Mouse (Mus musculus) C2C12 (cell line): Measurements from ENCODE around the gene Faim. TPM values are rescaled to one million over a fixed set of nuclear protein-coding genes. Genes with fewer than 3 reads are reported as not detected.

Source experiments
- H3K27me3 ChIP-seq: one replicate; pipeline ENCODE4 v1.6.1; 2011; ENCODE audit not compliant: control insufficient read depth, insufficient read depth, insufficient read length
- H3K36me3 ChIP-seq: one replicate; pipeline ENCODE4 v1.6.1; 2011; ENCODE audit not compliant: control insufficient read depth, insufficient read depth
- H3K4me3 ChIP-seq: one replicate; pipeline ENCODE4 v1.5.1; 2011; ENCODE audit warnings: mild to moderate bottlenecking, control low read depth; ENCODE audit not compliant: poor library complexity, insufficient read depth, severe bottlenecking
- H3K79me2 ChIP-seq: one replicate; pipeline ENCODE4 v1.6.1; 2011; ENCODE audit not compliant: control insufficient read depth, insufficient read depth
- H3K79me3 ChIP-seq: one replicate; pipeline ENCODE4 v1.6.1; 2011; ENCODE audit warnings: low read depth, control low read depth
- H3ac ChIP-seq: one replicate; pipeline ENCODE3; 2011; ENCODE audit warnings: low read depth; ENCODE audit not compliant: control insufficient read depth, insufficient read length
- CEBPB ChIP-seq: IDR thresholded peaks from one replicate; pipeline ENCODE4 v1.6.1; 2011; ENCODE audit warnings: low read depth, mild to moderate bottlenecking, control low read depth, moderate library complexity
- CTCF ChIP-seq: IDR thresholded peaks from one replicate; pipeline ENCODE4 v1.5.1; 2011; ENCODE audit not compliant: control insufficient read depth, insufficient read depth, insufficient read length
- FOSL1 ChIP-seq: IDR thresholded peaks from one replicate; pipeline ENCODE4 v1.8.0; 2011; ENCODE audit warnings: mild to moderate bottlenecking, low read length; ENCODE audit not compliant: poor library complexity, insufficient read depth, severe bottlenecking
- MAX ChIP-seq: IDR thresholded peaks from one replicate; pipeline ENCODE4 v1.6.1; 2011; ENCODE audit warnings: mild to moderate bottlenecking, control low read depth
- MYOD1 ChIP-seq: IDR thresholded peaks from one replicate; pipeline ENCODE4 v1.6.1; 2011; ENCODE audit warnings: low read depth; ENCODE audit not compliant: control insufficient read depth, insufficient read length
- MYOG ChIP-seq: IDR thresholded peaks from one replicate; pipeline ENCODE4 v1.6.1; 2011; ENCODE audit not compliant: control insufficient read depth, insufficient read length; ENCODE audit errors: extremely low read depth
- USF1 ChIP-seq: IDR thresholded peaks from one replicate; pipeline ENCODE4 v1.6.1; 2011; ENCODE audit warnings: low read depth, mild to moderate bottlenecking, control low read depth, moderate library complexity
- polyA plus RNA-seq: library from polyadenylated mRNA; unstranded; fragments of >200 nt; fragmentation: generic; extraction: Trizol; gene quantifications from one replicate; pipeline ENCODE4 v1.2.1, GENCODE M21; 2012; ENCODE audit warnings: missing spikeins

The Faim gene
- polyA plus RNA-seq, 1 experiment, result 22.1 TPM

DNA sequence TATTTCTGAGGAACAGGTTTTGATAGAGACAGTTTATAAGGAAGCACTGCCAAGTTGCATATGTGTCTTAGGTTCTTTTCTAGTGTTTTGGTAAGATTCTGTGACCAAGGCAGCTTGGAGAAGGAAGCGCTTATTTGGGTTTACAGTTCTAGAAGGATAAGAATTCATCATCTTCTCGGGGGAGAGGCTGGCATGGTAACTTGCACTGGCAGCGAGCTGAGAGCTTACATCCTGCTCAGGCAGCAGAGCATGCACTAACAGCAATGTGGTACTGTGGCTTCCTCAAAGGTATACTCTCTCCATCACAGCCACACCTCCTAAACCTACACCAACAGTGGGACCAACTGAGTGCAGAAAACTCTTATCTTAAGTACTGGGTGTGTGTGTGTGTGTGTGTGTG is 30.6 kb downstream of the Faim start:
- TF ChIP-seq USF1 (no peak), FOSL1 (no peak), CEBPB (no peak), MYOG (no peak), MYOD1 (no peak), CTCF (no peak)
- H3ac ChIP-seq, result no peak overlapping the region
- no peaks in the 10 kb centered on the region for H3K79me2 ChIP-seq
- no peaks in the 10 kb centered on the region for H3K36me3 ChIP-seq
- peaks cover 11% of the 10 kb centered on the region for H3K27me3 ChIP-seq
- H3K79me3 ChIP-seq, result no peaks in the 10 kb centered on the region
- H3K4me3 ChIP-seq, result no peak overlapping the region

DNA sequence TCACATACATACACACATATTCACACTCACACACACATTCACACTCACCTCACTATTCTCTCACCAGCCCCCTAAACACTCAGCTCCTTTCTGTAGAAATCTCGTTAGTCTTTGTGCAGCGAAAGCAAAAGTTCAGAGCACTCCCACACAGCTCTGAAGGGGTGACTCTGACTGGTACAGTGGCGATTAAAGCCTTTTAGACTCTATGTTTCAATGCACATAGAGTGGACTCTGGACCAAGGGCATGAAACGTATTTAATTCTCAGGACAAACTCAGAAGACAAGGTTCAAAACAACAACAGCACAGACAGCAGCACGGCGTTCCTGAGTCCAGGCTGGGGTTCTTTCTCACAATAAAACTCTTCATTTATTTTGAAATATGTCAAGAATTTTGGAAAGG is 31.5 kb downstream of the Faim start:
- no peak overlapping the region for H3ac ChIP-seq
- no peaks in the 10 kb centered on the region for H3K79me2 ChIP-seq
- TF ChIP-seq MYOG, result no peak
- no peak for TF ChIP-seq CTCF
- no peak for TF ChIP-seq FOSL1
- TF ChIP-seq CEBPB, result no peak
- no peak for TF ChIP-seq MYOD1
- TF ChIP-seq USF1, result no peak
- no peak for TF ChIP-seq MAX
- H3K4me3 ChIP-seq, result no peak overlapping the region
- no peaks in the 10 kb centered on the region for H3K79me3 ChIP-seq
- H3K36me3 ChIP-seq, result no peaks in the 10 kb centered on the region
- peaks cover 11% of the 10 kb centered on the region for H3K27me3 ChIP-seq

- H3K79me2 ChIP-seq, result no peaks in the 10 kb centered on the region
- no peak overlapping the region for H3ac ChIP-seq
- TF ChIP-seq FOSL1 (no peak), MYOD1 (no peak), MYOG (no peak), CEBPB (no peak), CTCF (no peak), USF1 (no peak), MAX (no peak)
- no peaks in the 10 kb centered on the region for H3K36me3 ChIP-seq
- no peaks in the 10 kb centered on the region for H3K79me3 ChIP-seq
- H3K4me3 ChIP-seq, result no peak overlapping the region
- H3K27me3 ChIP-seq, result peaks cover 11% of the 10 kb centered on the region
Measured at GRCm38 (mm10) chr9:99021166-99021565, 35.0 kb downstream of the Faim start.

DNA sequence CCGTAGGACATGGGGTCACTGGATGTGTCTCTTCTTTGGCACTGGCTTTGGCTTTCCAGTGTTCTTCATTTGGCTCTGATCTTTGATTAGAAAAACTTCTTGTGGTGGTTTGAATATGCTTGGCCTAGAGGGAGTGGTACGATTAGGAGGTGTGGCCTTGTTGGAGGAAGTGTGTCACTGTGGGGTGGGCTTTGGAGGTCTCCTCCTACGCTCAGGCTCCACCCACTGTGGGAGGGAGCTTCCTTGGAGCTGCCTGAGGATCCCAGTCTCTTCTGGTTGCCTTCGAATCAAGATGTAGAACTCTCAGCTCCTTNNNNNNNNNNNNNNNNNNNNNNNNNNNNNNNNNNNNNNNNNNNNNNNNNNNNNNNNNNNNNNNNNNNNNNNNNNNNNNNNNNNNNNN is 35.6 kb downstream of the Faim start:
- H3K79me3 ChIP-seq, result no peaks in the 10 kb centered on the region
- TF ChIP-seq MYOD1 (no peak), CEBPB (no peak), CTCF (no peak), USF1 (no peak), MYOG (no peak), FOSL1 (no peak), MAX (no peak)
- H3K27me3 ChIP-seq, result peaks cover 11% of the 10 kb centered on the region
- H3ac ChIP-seq, result no peak overlapping the region
- H3K4me3 ChIP-seq, result no peak overlapping the region
- H3K36me3 ChIP-seq, result no peaks in the 10 kb centered on the region
- H3K79me2 ChIP-seq, result no peaks in the 10 kb centered on the region

- no peaks in the 10 kb centered on the region for H3K36me3 ChIP-seq
- peaks cover 3% of the 10 kb centered on the region for H3K27me3 ChIP-seq
- H3K79me2 ChIP-seq, result no peaks in the 10 kb centered on the region
- H3ac ChIP-seq, result no peak overlapping the region
- TF ChIP-seq MYOD1, result no peak
- TF ChIP-seq MAX, result no peak
- no peak for TF ChIP-seq MYOG
- no peak for TF ChIP-seq FOSL1
- no peak for TF ChIP-seq CEBPB
- no peak for TF ChIP-seq USF1
- no peak for TF ChIP-seq CTCF
- no peak overlapping the region for H3K4me3 ChIP-seq
- no peaks in the 10 kb centered on the region for H3K79me3 ChIP-seq
Measured at GRCm38 (mm10) chr9:99032031-99032430, 45.9 kb downstream of the Faim start.

- Histone ChIP-seq H3K79me3 (no peaks in the 10 kb centered on the region), H3K36me3 (peaks cover 14% of the 10 kb centered on the region), H3K79me2 (no peaks in the 10 kb centered on the region), H3ac (no peak overlapping the region), H3K27me3 (peaks cover 2% of the 10 kb centered on the region), H3K4me3 (no peak overlapping the region)
- TF ChIP-seq MYOD1 (no peak), CEBPB (no peak), CTCF (no peak), USF1 (no peak), MAX (no peak), FOSL1 (no peak), MYOG (no peak)
Measured at GRCm38 (mm10) chr9:99034111-99034510, 47.9 kb downstream of the Faim start.
